Mouse (Mus musculus): Measurements from ENCODE around the gene Ap3d1.

The Ap3d1 gene

GRCm38 (mm10) chr10:80680260-80680696 lies 61.8 kb downstream of the Ap3d1 start:
- DNase-seq = no peak

GRCm38 (mm10) chr10:80679556-80680259 lies 62.4 kb downstream of the Ap3d1 start:
- DNase-seq = no peak

- peak; percentile 47 for DNase-seq
Measured at GRCm38 (mm10) chr10:80678601-80679377, 63.3 kb downstream of the Ap3d1 start.

GRCm38 (mm10) chr10:80677942-80678436 lies 64.1 kb downstream of the Ap3d1 start, which contains the start of gene Mknk2:
TSS of gene Mknk2 (minus strand) at chr10:80678112.
- peak; percentile 92 for DNase-seq

- DNase-seq = no peak
Measured at GRCm38 (mm10) chr10:80677128-80677875, 64.8 kb downstream of the Ap3d1 start.

- peak; percentile 99 for DNase-seq
Measured at GRCm38 (mm10) chr10:80676198-80676928, 65.7 kb downstream of the Ap3d1 start.

- DNase-seq = no peak
Measured at GRCm38 (mm10) chr10:80675405-80676197, 66.5 kb downstream of the Ap3d1 start.

- DNase-seq = no peak
Measured at GRCm38 (mm10) chr10:80674851-80675404, 67.1 kb downstream of the Ap3d1 start.

GRCm38 (mm10) chr10:80674161-80674711 lies 67.8 kb downstream of the Ap3d1 start:
- no peak for DNase-seq

GRCm38 (mm10) chr10:80673690-80674089 lies 68.4 kb downstream of the Ap3d1 start:
- DNase-seq = no peak

GRCm38 (mm10) chr10:80671936-80672690 lies 70.0 kb downstream of the Ap3d1 start:
- DNase-seq = no peak

GRCm38 (mm10) chr10:80671251-80671650 lies 70.8 kb downstream of the Ap3d1 start:
- no peak for DNase-seq

- DNase-seq = no peak
Measured at GRCm38 (mm10) chr10:80670531-80670930, 71.5 kb downstream of the Ap3d1 start.

GRCm38 (mm10) chr10:80669737-80670485 lies 72.2 kb downstream of the Ap3d1 start:
- no peak for DNase-seq

- DNase-seq = no peak
Measured at GRCm38 (mm10) chr10:80669018-80669417, 73.0 kb downstream of the Ap3d1 start.

- no peak for DNase-seq
Measured at GRCm38 (mm10) chr10:80668614-80669013, 73.5 kb downstream of the Ap3d1 start.

- no peak for DNase-seq
Measured at GRCm38 (mm10) chr10:80666837-80667412, 75.1 kb downstream of the Ap3d1 start.

- DNase-seq = no peak
Measured at GRCm38 (mm10) chr10:80665981-80666733, 75.9 kb downstream of the Ap3d1 start.
